Mouse (Mus musculus): ENCODE data around the gene Dip2b.

Dip2b gene

DNA sequence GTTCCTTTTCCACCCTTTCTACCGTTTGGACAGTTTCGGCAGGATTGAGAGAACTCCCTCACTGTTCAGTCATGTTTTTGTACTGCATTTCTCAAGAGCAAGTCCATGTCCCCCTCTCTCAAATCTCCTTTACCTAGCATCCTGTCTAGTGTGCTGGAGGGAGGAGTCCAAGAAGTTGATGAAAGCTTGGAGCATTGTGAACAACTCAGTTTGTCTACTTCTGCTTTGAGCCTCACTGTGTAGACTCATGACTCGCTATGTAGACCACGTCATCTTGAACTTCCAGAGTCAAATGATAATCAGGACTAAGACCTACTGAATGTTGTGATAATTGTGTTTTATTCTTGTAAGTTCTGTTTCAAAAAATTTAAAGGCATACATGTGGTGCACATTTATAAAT, 46.4 kb downstream of the Dip2b start:
- DNase-seq (ENCODE audit: low spot score): no peak

DNA sequence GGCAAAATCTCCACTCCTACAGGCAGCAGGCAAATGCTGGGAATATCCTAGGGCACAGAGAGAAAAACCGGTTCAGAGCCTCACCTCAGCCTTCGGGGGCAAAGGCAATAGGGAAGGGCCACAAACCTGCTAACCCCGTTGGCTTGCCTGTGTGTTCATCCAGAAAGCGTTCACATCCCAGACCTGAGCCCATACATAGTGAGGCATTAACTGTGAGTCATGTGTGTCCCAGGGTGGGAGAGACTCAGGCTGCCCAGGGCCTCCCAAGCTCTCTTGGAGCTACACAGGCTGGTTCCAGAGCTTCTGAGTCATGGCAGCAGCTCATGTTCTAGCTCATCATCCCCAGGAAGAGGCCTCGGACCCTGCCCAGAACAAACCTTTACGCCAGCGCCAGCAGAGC, 49.6 kb downstream of the Dip2b start:
- DNase-seq (ENCODE audit: low spot score): no peak

DNA sequence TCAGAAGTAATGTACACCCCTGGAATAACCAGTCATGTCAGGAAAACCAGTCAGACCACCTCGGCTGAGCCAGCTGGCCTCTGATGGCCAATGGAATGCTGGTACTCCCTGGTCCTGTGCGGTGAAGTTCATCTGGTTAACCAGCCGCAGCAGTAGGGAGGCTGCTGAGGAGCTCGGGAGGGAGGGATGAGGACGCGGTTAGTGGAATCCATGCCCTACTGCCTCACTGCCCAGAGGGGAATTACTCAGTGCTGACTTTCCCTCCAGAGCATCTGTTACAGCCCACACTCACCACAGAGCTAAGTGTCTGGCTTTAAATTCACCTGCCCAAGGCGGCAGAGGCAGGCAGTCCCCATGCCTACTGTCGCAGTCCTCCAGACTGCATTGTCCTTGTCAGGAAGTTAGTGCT, 51.2 kb downstream of the Dip2b start:
- DNase-seq (ENCODE audit: low spot score): no peak

DNA sequence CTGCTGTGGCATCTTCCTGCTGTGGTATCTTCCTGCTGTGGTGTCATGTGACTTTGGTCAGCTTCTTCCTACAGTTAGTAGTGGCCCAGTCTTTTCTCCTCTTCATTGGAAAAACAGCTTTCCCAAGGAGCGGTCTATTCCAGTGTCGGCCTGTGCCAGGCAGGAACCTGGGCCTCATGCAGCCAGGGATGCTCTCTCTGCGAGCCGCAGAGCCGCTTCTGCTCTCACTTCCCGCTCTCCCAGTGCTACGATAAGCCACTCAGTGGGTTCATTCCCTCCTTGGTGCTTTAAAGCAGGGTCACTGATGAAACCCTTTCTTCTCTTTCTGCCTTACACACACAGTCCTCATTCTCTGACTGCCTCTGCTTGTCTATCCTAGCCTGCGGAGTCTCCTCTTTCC, 53.4 kb downstream of the Dip2b start:
- no peak for DNase-seq (ENCODE audit: low spot score)

DNA sequence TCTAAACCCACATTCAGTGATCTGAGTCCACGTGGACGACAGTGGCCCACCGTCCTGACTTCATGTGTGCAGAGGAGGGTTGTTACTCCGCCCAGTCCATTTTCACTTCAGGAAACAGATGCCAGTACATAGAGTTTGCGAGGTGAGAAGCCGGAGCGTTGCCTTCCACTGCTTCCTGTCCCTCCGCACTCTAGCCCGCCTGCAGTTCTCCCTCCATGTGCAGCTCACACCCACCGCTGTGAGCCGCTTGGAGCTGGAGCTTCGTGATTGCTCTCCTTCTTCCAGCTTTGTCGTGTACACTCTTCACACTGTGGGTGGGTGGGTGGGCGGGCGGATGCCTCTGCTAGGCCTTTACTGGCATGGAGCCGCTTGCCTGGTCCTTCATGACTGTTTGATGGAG, 53.8 kb downstream of the Dip2b start:
- no peak for DNase-seq (ENCODE audit: low spot score)

DNA sequence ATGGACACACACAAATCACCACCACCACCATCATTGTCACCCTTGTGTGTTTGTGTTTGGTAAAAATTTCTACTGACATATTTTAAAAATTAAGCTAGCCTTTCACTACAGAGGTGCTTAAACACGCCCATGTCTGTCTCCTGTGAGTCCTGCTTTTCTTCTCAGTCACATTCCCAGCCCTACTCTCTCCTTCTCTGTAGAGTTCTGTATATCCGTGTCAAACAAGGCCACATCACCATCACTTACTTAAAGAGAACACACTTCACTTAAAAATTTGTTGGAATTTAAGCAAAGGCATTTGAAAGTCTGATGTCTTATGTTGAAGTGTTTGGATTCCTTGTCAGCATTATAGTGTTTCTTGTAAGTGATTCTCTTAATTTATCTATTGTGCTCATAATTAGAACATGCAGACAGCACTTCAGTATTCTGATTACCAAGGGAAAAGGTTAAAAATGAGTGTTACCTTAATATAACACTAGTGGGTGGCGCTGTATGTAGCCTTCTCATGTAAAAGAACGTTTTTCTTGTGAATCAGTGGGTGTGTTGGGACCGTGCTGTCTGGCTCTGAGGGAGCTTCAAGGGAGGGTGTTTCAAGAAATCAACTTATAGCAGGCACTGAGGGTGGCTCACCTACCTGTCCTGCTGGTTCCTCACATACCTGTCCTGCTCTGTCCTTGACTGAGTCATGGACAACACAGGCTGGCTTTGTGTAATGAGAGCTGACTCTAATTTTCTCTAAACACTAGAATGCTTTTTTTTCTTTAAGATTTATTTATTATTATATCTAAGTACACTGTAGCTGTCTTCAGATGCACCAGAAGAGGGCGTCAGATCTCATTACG, 58.3 kb downstream of the Dip2b start:
- no peak for DNase-seq (ENCODE audit: low spot score)

DNA sequence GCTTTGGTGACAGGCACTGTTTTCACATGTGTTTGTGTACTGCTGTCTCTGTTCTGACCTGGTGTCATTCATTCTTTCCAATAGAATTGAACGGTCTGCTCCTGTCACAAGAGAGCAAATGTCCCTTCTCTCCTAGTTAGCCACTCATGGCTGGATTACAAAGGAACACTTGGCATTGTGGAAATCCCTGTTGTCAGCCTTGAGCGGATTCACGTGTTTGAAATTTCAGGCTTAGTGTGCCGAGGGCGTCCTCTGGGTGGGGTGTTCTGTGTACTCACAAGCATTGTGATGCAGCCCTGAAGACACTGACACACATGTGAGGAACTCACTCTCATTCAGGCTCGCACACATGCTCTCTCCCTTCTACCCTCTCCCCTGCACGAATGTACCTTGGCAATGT, 61.9 kb downstream of the Dip2b start:
- no peak for DNase-seq (ENCODE audit: low spot score)

DNA sequence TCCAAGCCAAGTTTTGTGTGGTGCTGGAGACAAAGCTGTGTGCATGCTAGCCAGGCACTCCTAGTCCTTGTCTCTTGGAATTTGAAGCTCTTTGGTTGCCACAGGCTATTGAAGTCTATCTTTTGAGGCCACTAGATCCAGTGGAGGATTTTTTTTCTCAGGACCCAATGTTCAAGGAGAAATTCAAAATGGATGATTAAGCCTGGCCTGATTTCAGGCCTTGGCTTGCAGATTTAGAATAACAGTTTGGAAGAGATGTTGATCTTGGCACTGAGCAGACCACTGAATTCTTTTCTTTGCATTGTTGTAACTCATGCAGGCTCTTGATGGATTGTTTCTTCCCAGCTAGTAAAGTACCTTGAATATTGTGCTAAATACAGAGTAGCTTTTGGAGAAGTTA, 62.7 kb downstream of the Dip2b start:
- DNase-seq (ENCODE audit: low spot score): no peak

DNA sequence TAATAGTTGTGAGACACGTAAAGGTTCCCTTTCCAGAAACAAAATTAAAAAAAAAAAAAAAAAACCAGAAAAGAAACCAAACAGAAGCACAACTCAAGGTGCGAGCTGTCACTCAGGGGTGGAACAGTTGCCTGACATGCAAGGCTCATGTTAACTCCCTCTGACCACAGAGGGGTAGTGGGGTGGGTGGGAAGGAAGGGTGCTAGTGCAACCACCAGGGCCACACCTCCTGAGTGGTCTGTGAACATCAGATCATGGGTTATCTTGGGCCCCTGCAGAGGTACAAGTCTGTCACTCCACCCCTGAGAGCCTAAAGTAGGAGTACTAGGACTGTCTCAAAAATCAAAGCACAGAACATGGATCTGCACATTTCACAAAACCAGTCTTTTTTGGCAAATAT, 65.7 kb downstream of the Dip2b start:
- no peak for DNase-seq (ENCODE audit: low spot score)

DNA sequence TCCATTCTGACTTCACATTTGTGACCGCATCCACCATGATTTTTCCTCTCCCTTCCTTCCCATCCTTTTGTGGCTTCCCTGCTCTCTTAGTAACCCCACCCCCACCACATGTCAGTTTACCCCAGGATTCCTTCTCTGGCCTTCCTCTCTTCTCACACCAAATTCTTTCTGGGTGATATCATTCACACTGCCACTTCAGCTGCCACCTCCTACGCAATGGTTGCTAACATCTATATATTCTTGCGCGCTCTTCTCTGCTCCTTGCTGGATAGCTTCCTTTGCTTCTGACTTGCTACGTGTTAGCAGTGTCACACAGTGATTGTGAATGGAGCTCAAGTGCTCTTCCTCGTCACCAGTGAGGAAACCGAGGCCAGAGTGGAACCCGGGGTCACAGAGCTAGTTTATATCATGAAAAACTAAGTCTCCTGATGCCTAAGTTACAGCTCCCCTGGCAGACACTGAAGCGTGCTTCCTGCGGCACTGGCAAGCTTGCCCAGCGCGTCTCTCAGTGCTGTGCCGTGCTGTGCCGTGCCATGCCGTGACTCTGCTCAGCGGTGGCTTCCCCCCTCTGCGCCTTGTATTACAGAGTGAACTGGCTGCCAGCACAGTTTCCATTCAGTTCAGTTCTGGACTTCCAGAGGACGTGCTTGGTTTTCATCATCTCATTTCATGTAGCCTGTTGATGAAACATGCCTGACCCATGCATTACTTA, 69.8 kb downstream of the Dip2b start:
- no peak for DNase-seq (ENCODE audit: low spot score)

DNA sequence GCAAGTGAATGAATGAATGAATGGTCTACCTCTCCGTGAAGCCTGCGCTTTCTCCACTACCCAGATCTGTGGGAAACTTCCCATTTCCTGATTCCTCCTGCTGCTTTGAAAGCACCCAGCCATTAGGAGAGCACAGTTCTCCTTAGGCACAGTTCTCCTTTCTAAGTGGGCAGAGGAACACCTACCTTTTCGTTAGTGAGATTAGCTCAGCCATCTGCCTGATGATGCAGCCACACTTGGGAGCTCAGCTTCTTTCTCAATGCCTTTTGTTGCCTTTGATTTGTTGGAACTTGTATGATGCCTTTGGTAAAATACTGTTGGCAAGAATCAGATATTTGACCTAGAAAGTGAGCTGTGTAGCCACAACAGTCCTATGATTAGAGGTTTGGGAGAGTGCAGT, 71.5 kb downstream of the Dip2b start:
- DNase-seq (ENCODE audit: low spot score): no peak

DNA sequence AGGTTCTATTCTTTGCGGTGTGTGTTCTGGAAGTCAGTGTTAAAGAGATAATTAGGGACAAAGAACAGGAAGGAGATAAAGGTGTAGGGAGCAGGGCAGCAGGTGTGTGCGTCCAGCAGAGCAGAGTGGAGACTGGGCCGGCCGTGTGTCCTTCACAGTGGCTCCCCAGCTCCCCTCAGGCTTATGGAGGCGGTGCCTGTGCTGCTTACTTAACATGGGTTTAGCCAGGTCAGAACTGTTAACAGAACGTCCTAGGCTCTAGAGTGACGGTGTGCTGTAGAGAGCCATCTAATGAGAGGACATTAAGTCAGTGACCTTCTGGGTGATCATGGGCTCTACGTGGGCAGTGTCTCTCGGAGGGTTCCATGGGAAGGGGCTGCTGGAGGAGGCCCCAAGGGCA, 73.4 kb downstream of the Dip2b start:
- DNase-seq (ENCODE audit: low spot score): no peak

DNA sequence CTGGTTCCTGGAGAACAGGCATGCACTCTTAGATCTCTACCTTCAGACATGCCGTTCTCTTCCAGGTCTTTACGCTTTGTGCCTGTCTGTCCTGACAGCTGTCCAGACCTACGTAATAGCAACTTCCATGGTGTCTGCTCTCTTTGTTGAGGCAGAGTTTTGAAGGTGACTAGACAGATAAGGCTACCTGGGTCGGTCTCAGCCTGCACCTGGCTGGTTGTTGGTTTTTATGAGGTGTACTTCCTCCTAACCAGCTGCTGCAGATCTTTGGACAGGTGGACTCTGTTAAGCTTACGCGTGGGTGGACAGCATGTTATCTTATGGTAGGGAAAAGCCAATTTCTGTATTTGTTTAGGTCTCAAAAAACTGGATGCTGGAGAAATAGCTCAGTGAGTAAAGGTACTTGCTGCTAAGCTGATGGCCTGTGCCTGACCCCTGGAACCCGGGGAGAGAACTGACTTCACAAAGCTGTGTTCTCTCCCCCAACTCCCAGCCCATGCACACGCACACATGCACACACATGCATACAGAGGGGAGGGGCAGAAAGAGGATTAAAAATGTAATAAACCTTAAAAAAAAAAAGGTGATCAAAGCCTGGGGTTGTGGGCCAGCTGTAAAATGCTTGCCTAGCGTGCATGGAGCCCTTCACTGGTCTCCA, 74.0 kb downstream of the Dip2b start:
- no peak for DNase-seq (ENCODE audit: low spot score)

DNA sequence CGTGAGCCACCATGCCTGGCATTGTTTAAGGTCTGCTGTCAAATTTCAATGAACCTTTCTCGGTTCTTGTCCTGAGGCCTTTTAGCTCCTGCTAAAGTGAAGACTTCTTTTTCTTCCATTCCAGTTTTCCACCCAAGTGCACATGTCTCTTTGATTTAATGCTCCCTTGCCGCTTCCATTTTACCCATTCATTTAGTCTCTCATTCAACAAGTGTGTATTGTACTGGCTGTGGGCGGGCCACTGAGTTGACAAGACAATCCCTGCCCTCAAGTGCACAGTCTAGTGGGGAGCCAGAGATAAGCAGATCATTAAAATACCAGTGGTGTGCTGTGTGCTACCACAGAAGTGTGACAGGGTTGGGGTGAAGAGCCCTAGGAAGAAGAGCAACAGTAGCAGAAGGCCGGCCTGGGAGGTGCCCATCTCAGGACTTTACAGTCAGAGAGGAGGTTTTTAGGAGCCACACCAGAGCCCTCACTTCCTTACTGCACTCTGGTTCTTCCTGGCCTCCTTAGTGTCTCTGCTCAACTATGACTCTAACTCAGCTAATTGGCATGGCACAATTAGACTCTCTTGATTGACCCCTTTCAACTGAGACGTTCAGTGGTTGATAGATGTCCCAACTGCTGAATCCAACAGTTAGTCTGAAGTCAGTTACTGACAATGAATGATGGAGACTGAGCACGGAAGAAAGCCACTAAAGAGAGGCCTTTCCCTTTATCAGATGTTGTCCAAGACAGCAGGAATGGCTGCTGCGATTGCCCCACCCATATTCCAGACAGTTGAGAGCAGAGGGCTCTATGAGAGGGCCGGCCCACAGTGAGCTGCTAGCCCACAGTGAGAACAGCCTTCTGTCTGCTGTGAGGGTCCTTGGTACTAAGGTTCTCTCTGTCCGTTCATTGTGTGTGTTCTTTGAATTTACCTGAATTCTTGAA, 75.1 kb downstream of the Dip2b start:
- no peak for DNase-seq (ENCODE audit: low spot score)

DNA sequence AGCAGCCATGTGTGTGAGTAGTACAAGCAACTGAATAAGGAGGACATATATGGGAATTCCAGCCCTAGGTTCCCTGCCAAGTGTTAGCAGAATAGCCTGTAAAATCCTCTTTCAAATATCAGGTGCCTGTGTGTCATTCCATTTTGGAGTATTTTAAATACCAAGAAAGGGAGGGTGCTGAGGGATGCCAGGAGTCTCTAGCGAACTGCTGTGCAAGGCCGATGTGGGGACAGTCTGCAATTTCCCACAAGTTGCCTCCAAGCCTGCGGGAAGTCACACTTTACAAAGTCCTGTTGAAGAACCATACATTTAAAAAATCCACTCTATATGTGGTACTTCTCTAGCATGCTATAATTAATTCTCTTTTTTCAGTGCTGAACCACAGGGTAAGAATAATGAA, 77.0 kb downstream of the Dip2b start:
- no peak for DNase-seq (ENCODE audit: low spot score)

DNA sequence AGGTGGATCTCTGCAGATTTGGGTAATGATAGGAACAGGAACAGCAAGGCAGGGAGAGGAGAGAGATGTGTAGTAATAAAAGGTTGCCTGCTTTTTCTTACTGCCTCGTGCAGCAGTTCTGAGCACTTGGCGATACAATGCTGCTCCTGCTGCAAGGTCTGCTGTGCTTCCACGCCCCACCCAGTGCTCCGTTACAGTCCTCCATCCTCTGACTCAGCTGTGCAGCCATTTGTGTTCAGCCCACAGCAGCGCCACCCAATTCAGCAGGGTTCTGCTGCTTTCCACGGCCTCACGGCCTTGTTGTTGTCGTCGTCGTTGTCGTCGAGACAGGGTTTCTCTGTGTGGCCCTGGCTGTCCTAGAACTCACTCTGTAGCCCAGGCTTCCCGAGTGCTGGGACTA, 77.9 kb downstream of the Dip2b start:
- DNase-seq (ENCODE audit: low spot score): no peak

DNA sequence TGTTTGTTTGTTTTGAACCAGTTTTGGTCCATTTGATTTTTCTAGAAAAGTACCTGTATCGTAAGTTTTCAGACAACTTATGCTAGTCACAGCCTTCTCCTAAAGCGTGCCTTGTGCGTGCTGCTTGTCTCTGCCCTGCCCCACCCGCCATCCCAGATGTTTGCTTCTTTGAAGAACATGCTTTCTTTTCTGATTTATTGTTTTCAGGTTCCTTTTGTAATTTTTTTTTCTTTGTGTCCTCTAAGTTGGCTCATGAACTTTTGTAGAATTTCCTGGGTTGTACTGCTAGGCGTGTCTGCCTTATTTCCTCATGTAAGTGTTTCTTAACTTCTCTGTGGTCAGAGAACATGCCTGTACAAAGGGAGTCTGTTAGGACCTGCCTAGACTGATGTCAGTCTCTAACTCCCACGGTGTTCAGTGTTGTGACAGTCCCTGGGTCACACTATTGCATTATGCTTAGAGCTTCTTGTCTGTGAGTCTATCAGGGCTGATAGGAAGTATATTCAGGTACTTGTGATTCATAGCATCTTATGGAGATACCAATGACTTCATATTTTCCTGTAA, 80.8 kb downstream of the Dip2b start:
- DNase-seq (ENCODE audit: low spot score): no peak

DNA sequence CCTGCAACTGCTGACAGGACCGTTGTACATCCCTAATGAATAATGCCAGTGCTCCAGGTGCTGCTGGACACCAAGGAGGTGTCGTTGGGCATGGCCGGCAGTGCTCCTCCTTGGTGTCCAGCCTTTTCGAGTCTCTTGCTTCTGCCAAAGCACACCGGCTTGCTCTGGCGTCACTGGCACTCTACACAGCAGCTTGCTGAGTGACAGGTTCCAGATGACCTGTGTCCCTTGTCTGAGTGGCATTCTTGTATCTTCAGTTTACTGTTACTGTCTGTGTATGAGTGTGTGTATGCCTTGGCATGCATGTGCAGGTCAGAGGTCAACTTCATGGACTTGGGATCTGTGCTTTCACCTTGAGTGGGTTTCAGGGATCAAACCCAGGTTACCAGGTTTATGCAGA, 83.0 kb downstream of the Dip2b start:
- no peak for DNase-seq (ENCODE audit: low spot score)

DNA sequence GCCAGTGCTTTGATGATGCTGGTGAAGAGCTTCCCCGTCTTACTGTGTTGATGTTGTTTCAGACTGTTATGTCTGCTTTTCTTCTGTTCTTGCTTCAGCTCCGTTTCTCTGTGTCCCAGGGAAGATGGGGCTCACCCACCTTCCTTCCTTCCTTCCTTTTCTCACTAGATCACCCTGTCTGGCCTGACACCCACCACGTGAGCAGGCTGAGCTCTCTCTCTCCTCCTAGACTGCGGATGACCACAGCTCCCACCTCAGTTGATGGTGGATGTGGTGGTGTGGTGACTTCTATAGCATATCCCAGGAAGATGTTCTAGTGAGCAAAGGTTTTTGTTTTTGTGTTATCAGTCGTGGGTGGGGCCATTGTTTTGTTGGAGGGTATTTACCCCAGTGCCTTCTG, 85.4 kb downstream of the Dip2b start:
- DNase-seq (ENCODE audit: low spot score): no peak

DNA sequence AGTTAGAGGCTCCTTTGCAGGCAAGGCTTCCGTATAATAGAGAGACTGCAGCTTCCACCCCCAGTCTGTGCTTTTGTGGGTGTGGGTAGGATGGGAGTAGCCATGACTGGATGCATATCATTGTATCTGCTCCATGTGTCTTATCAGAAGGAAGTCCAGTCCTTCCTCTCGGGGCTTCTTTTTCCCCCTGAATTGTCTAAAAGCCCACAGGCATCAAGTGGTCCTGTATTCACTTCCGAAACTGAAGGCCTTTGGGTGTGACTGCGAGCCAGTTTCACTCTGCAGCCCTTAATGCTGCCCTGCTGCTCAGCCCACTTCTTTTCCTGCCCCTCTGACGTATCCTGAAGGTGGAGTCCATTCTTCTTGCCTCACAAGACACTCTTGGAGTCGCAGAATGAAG, 86.8 kb downstream of the Dip2b start:
- DNase-seq (ENCODE audit: low spot score): no peak

DNA sequence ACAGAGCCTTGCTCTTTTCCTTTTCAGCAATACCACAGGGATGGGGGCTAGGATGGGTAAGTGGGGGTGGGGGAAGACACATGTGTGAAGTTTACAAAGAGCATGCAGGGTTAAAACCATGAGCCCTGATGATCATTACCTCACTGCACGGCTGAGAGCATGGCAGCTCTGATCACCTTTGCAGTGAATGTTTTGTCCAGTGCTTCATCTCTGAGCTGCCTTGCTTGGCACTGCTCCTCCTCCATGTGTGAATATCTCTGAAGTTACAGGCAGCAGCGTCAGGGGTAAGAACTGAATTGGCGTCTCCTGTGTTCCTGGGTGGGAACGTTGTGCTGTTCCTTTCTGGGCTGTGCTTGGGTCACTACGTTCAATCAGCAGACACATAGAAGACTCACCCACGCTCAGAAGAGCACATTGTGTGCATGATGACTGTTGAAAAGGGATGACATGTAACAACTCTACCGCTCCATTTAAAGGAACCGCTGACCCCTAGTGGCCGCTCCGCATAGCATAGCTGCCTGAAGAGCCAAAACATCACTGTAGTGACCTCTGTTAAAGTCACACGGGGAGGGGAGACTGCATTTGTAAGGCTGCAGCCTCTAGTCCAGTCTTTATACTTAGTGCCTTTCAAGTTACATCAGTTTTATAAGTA, 88.1 kb downstream of the Dip2b start:
- peak; percentile 61 for DNase-seq (ENCODE audit: low spot score)
